Mouse (Mus musculus): ENCODE measurements at regions not wholly inside any gene's neighbourhood (a gene's known extent, or its start where the extent isn't known, plus 50 kb on each side); places are given as distances from the start of the nearest gene placed in this dataset.

GRCm38 (mm10) chr4:124178401-124179018 is 260.7 kb upstream of the 4930535I16Rik start:
- peak overlapping the region; percentile 43 for H3K4me3 ChIP-seq (ENCODE audit: low read length)
- H3K9me3 ChIP-seq (ENCODE audit: low read length) = no peaks in the 10 kb centered on the region
- H3K9ac ChIP-seq (replicated peaks; ENCODE audit: low read length) = peak overlapping the region; percentile 37
- 1% methylated on average over 47 of the region's 50 CpGs for WGBS
- DNase-seq (ENCODE audit: low spot score) = peak; percentile 35
- H3K36me3 ChIP-seq (ENCODE audit: insufficient read depth, low read length) = no peaks in the 10 kb centered on the region
- 0 out of 2 replicates have a peak, but pooled peaks cover 4% of the 10 kb centered on the region for H3K4me1 ChIP-seq (ENCODE audit: insufficient read depth, low read length)
- H3K4me2 ChIP-seq (ENCODE audit: low read depth, low read length) = peak overlapping the region; percentile 92
- no peak for ATAC-seq
- no peak for TF ChIP-seq CTCF (IDR thresholded peaks at IDR 0.05; ENCODE audit: low read depth)
- peaks cover 12% of the 10 kb centered on the region for H3K27me3 ChIP-seq (ENCODE audit: insufficient read depth, low read length)
- H3K27ac ChIP-seq = no peak overlapping the region

GRCm38 (mm10) chr4:124175531-124175930 is 257.7 kb upstream of the 4930535I16Rik start:
- DNase-seq (ENCODE audit: low spot score) = no peak
- Histone ChIP-seq H3K27ac (no peak overlapping the region), H3K4me1 (ENCODE audit: insufficient read depth, low read length) (0 out of 2 replicates have a peak, but pooled peaks cover 4% of the 10 kb centered on the region), H3K4me3 (ENCODE audit: low read length) (no peak overlapping the region), H3K36me3 (ENCODE audit: insufficient read depth, low read length) (no peaks in the 10 kb centered on the region), H3K27me3 (ENCODE audit: insufficient read depth, low read length) (peaks cover 12% of the 10 kb centered on the region), H3K4me2 (ENCODE audit: low read depth, low read length) (no peak overlapping the region), H3K9me3 (ENCODE audit: low read length) (no peaks in the 10 kb centered on the region), H3K9ac (replicated peaks; ENCODE audit: low read length) (no peak overlapping the region)
- no peak for ATAC-seq
- 64% methylated on average over 6 of the region's 6 CpGs for WGBS
- TF ChIP-seq CTCF (IDR thresholded peaks at IDR 0.05; ENCODE audit: low read depth) = no peak

- Histone ChIP-seq H3K36me3 (ENCODE audit: insufficient read depth, low read length) (no peaks in the 10 kb centered on the region), H3K27ac (no peak overlapping the region), H3K27me3 (ENCODE audit: insufficient read depth, low read length) (no peaks in the 10 kb centered on the region), H3K4me1 (ENCODE audit: insufficient read depth, low read length) (peaks cover 8% of the 10 kb centered on the region; the same call in 1 of the 2 replicates), H3K4me2 (ENCODE audit: low read depth, low read length) (no peak overlapping the region), H3K9ac (replicated peaks; ENCODE audit: low read length) (no peak overlapping the region), H3K4me3 (ENCODE audit: low read length) (no peak overlapping the region), H3K9me3 (ENCODE audit: low read length) (no peaks in the 10 kb centered on the region)
- no peak for DNase-seq (ENCODE audit: low spot score)
- no peak for TF ChIP-seq CTCF (IDR thresholded peaks at IDR 0.05; ENCODE audit: low read depth)
- 85% methylated on average over 6 of the region's 6 CpGs for WGBS
- no peak for ATAC-seq
These were observed 236.8 kb upstream of the 4930535I16Rik start for GRCm38 (mm10) chr4:124154627-124155026.

GRCm38 (mm10) chr4:124149771-124150451 is 232.1 kb upstream of the 4930535I16Rik start:
- no peaks in the 10 kb centered on the region for H3K27me3 ChIP-seq (ENCODE audit: insufficient read depth, low read length)
- H3K36me3 ChIP-seq (ENCODE audit: insufficient read depth, low read length) = no peaks in the 10 kb centered on the region
- 7% methylated on average over 16 of the region's 16 CpGs for WGBS
- peak overlapping the region; percentile 42 for H3K4me2 ChIP-seq (ENCODE audit: low read depth, low read length)
- DNase-seq (ENCODE audit: low spot score) (no peak), ATAC-seq (peak; percentile 49; the same call in 1 of the 2 replicates)
- H3K4me3 ChIP-seq (ENCODE audit: low read length) = no peak overlapping the region
- no peaks in the 10 kb centered on the region for H3K9me3 ChIP-seq (ENCODE audit: low read length)
- H3K27ac ChIP-seq = no peak overlapping the region
- peaks cover 13% of the 10 kb centered on the region for H3K4me1 ChIP-seq (ENCODE audit: insufficient read depth, low read length)
- no peak overlapping the region for H3K9ac ChIP-seq (replicated peaks; ENCODE audit: low read length)
- TF ChIP-seq CTCF (IDR thresholded peaks at IDR 0.05; ENCODE audit: low read depth) = peak; percentile 58

- Histone ChIP-seq H3K27ac (no peak overlapping the region), H3K9me3 (ENCODE audit: low read length) (no peaks in the 10 kb centered on the region), H3K9ac (replicated peaks; ENCODE audit: low read length) (no peak overlapping the region), H3K4me2 (ENCODE audit: low read depth, low read length) (no peak overlapping the region), H3K4me1 (ENCODE audit: insufficient read depth, low read length) (peaks cover 13% of the 10 kb centered on the region), H3K36me3 (ENCODE audit: insufficient read depth, low read length) (no peaks in the 10 kb centered on the region), H3K4me3 (ENCODE audit: low read length) (no peak overlapping the region), H3K27me3 (ENCODE audit: insufficient read depth, low read length) (no peaks in the 10 kb centered on the region)
- WGBS = 88% methylated on average over 3 of the region's 3 CpGs
- no peak for TF ChIP-seq CTCF (IDR thresholded peaks at IDR 0.05; ENCODE audit: low read depth)
- DNase-seq (ENCODE audit: low spot score) (no peak), ATAC-seq (no peak)
These were observed 231.2 kb upstream of the 4930535I16Rik start for GRCm38 (mm10) chr4:124149037-124149436.

GRCm38 (mm10) chr4:124147276-124147675 is 229.5 kb upstream of the 4930535I16Rik start:
- DNase-seq (ENCODE audit: low spot score) (no peak), ATAC-seq (no peak)
- no peaks in the 10 kb centered on the region for H3K36me3 ChIP-seq (ENCODE audit: insufficient read depth, low read length)
- no peak overlapping the region for H3K27ac ChIP-seq
- H3K9ac ChIP-seq (replicated peaks; ENCODE audit: low read length) = no peak overlapping the region
- H3K4me1 ChIP-seq (ENCODE audit: insufficient read depth, low read length) = peaks cover 13% of the 10 kb centered on the region
- no peak overlapping the region for H3K4me2 ChIP-seq (ENCODE audit: low read depth, low read length)
- no peaks in the 10 kb centered on the region for H3K9me3 ChIP-seq (ENCODE audit: low read length)
- TF ChIP-seq CTCF (IDR thresholded peaks at IDR 0.05; ENCODE audit: low read depth) = no peak
- H3K27me3 ChIP-seq (ENCODE audit: insufficient read depth, low read length) = no peaks in the 10 kb centered on the region
- 82% methylated on average over 4 of the region's 4 CpGs for WGBS
- no peak overlapping the region for H3K4me3 ChIP-seq (ENCODE audit: low read length)

GRCm38 (mm10) chr4:124146135-124146534 is 228.3 kb upstream of the 4930535I16Rik start:
- no peak for TF ChIP-seq CTCF (IDR thresholded peaks at IDR 0.05; ENCODE audit: low read depth)
- Histone ChIP-seq H3K9me3 (ENCODE audit: low read length) (no peaks in the 10 kb centered on the region), H3K36me3 (ENCODE audit: insufficient read depth, low read length) (no peaks in the 10 kb centered on the region), H3K4me2 (ENCODE audit: low read depth, low read length) (0 out of 2 replicates have a peak overlapping the region, but pooled peaks have one; percentile 3), H3K4me3 (ENCODE audit: low read length) (no peak overlapping the region), H3K27me3 (ENCODE audit: insufficient read depth, low read length) (no peaks in the 10 kb centered on the region), H3K27ac (no peak overlapping the region), H3K9ac (replicated peaks; ENCODE audit: low read length) (no peak overlapping the region), H3K4me1 (ENCODE audit: insufficient read depth, low read length) (peaks cover 13% of the 10 kb centered on the region)
- no peak for ATAC-seq
- WGBS = 23% methylated on average over 8 of the region's 8 CpGs
- peak; percentile 71 for DNase-seq (ENCODE audit: low spot score)
